Mouse (Mus musculus): ENCODE data around the gene Ahcyl1.
"Not testable (repeated sequence)": the region's sequence is repeated elsewhere in the genome, so short reads cannot be mapped to it uniquely, and the experiment has no call there.

Gene Ahcyl1

GRCm38 (mm10) chr3:107695948-107696881, at the start of gene Ahcyl1:
Gene Ahcyl1 (minus strand): TSS chr3:107696560.
- peak; percentile 86 for DNase-seq (ENCODE audit: extremely low spot score, low read depth, low spot score)

DNA sequence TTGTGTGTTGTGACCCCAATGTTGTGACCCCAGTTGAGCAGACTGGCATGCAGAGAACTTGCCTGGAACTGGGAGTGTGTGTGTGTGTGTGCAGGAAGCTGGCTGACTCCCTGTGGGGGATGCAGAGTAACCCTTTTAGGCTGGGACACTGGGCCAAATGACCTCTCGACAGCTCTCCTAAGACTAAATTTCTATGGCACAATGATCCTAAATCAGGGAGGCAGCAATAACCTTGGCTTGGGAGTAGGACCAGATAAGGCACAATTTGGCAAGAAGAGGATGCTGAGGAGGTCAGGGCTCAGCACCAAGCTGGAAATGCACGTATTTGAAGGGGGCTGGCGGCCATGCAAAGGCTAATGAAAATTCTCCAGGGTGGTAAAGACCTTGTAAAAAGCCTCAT, 49.7 kb upstream of the Ahcyl1 start:
- no peak for DNase-seq (ENCODE audit: extremely low spot score, low read depth, low spot score)

DNA sequence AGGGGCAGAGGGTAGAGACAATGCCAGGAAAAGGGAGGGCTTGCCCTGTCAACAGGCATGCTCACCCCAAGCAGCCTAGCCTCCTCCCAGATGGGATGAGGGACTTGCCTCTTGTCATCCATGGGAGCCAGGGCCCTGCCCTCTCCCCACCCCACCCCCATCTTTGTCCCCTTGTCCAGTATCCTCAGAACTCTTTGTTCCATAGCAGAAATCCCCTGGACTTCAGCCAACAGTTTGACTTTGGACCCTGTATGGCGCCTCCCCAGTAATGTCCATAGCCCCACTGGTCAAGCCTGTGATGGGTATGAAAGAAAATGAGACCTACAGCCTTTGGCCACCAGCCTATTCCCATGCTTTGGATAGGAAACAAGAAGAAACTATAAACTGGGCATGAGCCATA, 47.3 kb upstream of the Ahcyl1 start:
- no peak for DNase-seq (ENCODE audit: extremely low spot score, low read depth, low spot score)

DNA sequence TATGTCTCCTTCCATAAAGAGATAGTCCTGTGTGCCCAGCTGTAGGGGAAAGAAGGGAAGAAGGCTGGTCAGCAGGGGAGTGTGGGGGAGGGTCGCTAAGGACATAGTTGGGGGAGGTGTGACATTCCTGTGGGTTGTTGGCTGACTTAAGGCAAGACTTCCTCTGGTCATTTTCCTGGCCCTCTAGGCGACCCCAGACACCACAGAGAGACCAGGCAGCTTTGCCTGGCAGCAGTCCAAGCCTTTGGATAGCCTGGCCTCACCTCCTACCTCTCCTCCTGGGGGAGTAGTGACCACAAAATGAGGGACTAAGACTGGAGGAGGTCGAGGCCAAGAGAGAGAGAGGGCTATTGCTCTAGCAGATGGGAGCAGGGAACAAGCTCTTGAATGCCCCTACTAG, 46.7 kb upstream of the Ahcyl1 start:
- DNase-seq (ENCODE audit: extremely low spot score, low read depth, low spot score) = no peak

GRCm38 (mm10) chr3:107742071-107742710, 45.8 kb upstream of the Ahcyl1 start:
- no peak for DNase-seq (ENCODE audit: extremely low spot score, low read depth, low spot score)

- no peak for DNase-seq (ENCODE audit: extremely low spot score, low read depth, low spot score)
Observed at GRCm38 (mm10) chr3:107741387-107741786, 45.0 kb upstream of the Ahcyl1 start.

DNA sequence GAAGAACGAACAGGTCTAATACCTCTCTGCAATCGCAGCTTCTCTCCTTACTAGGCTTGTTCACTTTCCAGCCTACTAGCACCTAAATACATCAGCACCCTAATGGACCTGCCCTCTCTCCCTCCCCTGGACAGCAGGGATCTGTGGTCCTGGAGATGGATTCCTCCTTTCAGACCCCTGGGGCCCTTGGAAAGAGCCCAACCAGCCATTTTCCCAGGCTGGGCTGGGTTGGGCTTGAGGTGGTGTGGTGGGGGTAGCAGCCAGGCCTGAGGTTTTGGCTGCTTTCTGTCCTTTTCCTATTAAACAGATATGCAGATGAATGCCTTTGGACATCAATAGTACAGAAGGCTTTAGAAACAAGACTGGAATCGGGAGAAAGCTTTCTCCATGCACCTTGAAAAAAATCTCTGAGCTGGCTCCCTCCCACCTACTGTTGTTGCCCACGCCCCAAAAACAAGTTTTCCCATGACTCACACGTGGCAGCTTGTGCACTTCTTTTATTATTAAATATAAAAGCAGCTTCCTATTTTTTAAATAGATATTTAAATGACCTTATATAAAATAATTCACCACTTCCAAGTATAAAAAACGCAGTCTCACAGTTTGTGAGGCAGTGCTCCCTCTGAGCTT, 44.3 kb upstream of the Ahcyl1 start:
- DNase-seq (ENCODE audit: extremely low spot score, low read depth, low spot score) = no peak

DNA sequence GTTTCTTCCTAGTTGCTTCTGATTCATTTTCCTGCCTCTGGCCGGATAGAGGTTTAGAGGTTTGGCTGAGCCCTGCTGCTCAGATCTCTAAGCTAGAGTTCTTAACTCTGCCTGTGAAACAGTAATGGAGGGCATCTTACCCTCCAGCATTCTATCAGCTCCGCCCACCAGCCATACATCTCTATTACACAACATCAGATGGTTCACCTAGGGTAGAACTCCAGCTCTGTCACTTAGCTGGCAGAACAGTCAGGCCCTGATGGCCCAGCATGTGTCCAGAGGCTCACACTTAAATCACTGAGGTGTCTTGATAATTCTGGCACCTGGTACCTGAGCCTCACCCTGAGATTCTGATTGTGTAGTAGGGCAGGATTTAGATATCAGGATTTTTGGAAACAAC, 43.6 kb upstream of the Ahcyl1 start:
- DNase-seq (ENCODE audit: extremely low spot score, low read depth, low spot score) = no peak

DNA sequence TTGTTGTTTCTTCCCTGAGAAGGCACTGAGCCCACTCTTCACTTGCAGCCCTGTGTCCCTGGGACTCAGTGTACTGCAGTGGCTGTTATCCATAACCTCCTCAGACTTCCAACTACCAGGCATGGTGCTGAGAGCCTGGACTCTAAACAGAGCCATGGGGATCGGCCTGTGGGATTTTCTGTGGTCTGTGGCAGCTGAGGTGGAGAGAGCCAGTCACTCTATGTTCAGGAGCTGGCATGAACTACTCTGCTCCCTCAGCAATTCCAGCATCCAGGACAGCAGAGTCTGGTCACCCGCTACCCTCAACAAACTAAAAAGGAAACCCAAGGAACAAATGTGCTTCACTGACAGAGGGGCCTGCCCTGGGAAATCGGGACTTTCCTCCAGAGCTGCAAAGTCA, 43.1 kb upstream of the Ahcyl1 start:
- DNase-seq (ENCODE audit: extremely low spot score, low read depth, low spot score) = no peak

DNA sequence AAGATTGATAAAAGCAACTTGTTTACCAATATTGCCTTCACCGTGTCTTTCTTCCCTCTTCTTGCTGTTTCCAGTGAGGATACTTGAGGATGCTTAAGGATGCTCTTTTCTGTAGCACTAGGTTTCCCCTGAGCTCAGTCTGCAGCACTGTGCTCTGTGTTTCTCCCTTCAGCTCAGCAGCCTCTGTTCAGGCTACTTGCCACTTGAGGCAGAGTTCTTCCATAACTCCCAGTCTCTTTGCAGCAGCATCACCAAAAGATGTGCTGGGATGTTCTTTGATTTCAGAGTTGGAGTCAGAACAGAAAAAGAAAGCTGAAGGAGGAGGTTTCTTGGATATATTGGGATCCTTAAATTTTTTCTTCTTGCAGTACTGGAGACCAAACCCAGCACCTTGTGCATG, 42.3 kb upstream of the Ahcyl1 start:
- no peak for DNase-seq (ENCODE audit: extremely low spot score, low read depth, low spot score)

DNA sequence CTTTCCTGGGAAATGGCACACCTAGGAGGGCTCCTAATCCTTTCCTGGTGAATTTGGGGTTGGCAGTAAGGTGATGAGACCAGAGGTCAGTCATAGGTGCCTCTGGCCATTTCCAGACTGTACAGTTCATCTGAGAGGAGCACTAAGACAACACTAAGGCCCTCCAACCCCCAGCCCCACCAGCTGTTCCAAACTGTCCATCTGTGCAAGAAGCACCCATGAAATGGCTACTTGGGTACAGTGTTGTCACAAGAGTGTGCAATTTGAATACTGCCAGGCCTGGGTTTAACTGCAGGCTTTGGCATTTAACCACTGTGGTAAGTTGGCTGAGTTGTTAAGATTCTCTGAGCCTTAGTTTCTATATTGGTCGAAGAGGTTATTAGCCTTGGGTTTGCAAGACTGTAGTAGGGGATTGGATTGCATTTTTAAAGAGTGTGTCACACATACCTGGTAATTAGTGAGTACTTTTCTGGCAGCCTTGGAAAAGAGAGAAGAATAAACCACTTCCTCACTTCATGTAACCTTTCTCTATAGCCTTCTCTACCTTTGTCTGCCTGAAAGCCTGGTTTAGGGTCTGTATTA, 41.3 kb upstream of the Ahcyl1 start:
- DNase-seq (ENCODE audit: extremely low spot score, low read depth, low spot score) = no peak

GRCm38 (mm10) chr3:107735620-107736019, 39.3 kb upstream of the Ahcyl1 start:
- not testable (repeated sequence) for DNase-seq (ENCODE audit: extremely low spot score, low read depth, low spot score)

DNA sequence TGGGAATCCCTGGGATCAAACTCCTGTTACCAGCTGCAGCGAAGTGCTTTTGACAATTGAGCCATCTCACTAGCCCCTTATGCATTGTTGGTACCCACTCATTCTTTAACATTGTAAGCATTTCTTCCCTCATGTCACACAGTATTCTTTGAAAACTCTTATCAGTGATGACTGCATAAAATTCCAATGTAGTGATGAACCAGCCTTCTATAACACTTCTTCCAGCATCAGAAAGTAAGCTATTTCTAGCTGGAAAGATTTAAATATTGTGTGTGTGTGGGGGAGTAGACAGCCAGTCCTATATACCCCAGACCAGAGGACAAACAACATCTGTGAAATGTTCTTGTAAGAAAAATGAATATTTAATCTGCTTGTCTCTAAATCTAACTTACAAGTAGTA, 37.0 kb upstream of the Ahcyl1 start:
- no peak for DNase-seq (ENCODE audit: extremely low spot score, low read depth, low spot score)

GRCm38 (mm10) chr3:107730236-107730635, 33.9 kb upstream of the Ahcyl1 start:
- DNase-seq (ENCODE audit: extremely low spot score, low read depth, low spot score) = no peak

GRCm38 (mm10) chr3:107728509-107728908, 32.1 kb upstream of the Ahcyl1 start:
- DNase-seq (ENCODE audit: extremely low spot score, low read depth, low spot score) = no peak

DNA sequence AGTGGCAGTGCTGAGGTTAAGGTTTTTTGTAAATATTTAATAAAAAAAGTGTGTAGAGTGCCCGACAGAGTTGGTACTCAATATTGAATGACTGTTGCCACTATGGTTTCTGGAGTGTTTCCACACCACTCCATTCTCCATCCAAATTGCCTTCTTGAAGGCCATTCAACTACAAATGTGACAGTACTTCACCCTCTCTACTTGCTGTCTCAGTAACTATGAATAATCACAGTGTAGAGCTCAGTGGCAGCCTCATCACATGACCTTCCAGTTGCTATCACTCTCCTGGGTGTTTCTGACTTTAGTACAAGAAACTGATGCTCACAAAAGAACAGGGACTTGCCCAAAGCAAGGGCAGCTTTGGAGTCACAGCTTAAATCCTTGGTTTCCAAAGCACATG, 19.6 kb upstream of the Ahcyl1 start:
- DNase-seq (ENCODE audit: extremely low spot score, low read depth, low spot score) = no peak

DNA sequence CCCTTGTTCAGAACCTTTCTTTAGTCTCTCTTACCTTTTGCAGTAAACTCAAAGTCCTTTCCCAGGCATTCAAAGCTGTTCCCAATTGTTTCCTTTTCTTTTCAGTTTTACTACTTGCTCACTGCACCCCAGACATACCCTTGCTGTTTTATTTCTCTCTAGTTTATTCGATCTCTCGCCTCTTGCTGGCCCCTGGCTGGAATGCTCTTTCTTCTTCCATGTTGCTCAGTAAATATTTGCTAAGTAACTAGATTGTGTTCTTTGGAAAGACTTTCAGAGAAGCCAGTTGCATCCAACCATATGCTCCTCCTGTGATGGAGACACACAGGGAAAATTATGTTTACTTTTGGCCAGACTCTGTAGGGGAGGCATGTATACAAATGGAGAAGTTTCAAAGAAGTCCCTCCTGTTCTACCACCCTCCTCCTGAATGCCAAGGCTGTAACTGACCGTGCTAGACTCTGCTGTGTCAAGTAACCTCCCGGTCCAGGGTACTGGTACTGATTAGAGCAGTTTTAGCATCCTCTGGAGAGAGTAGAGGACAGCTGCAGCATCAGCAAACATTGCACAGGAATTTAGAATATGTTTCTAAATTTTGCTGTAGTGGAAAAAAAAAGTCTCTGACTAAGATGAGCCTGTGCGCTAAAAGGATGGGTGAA, 18.0 kb upstream of the Ahcyl1 start:
- no peak for DNase-seq (ENCODE audit: extremely low spot score, low read depth, low spot score)

GRCm38 (mm10) chr3:107712081-107712480, 15.7 kb upstream of the Ahcyl1 start:
- no peak for DNase-seq (ENCODE audit: extremely low spot score, low read depth, low spot score)

- DNase-seq (ENCODE audit: extremely low spot score, low read depth, low spot score) = no peak
Observed at GRCm38 (mm10) chr3:107709156-107709555, 12.8 kb upstream of the Ahcyl1 start.

DNA sequence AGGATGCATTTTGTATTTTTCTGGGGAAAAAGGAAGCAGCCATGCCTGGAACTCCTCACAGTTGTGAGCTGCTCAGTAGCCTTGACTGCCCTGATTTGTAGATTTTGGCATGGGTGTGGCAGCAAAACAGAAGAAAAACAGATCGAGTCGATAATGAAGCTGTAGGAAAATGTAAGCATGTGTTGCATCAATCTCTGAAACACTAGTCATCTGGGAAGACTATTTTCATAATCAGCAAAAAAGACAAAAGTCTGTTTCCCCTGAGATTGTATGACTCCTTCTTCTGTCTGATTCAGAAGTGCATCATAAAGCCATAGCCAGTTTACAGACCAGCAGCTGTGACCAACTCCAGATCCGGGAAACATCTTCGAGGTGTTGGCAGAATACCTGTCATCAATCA, 10.9 kb upstream of the Ahcyl1 start:
- no peak for DNase-seq (ENCODE audit: extremely low spot score, low read depth, low spot score)

DNA sequence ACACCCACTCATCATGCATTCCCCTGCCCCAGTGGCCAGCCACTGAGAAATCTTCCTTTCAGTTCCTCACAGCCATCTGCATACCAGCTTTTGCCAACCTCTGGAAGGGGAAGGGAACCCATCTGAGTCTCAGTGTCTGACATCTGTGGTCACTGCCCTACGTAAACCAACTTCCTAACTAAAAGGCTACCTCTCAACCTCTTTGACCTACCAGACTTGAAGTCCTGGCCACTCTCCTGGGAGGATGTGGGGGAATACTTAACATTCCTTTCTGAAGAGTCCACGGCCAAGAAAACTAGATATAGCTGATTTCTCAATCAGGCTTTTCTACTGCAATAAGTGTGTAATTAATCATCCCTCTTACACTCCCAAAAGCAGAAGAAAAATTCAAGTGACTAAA, 9.8 kb upstream of the Ahcyl1 start:
- DNase-seq (ENCODE audit: extremely low spot score, low read depth, low spot score) = no peak

Measured in hindlimb bud, embryonic 11.5 days (tissue).